Mouse (Mus musculus) stomach, embryonic 14.5 days (tissue): ENCODE data around the gene Ube3c. TPM values are rescaled to one million over a fixed set of nuclear protein-coding genes. Genes with fewer than 3 reads are reported as not detected.

Source experiments
- polyA plus RNA-seq: library from polyadenylated mRNA; unstranded; fragments of >200 nt; fragmentation: Nextera tagmentation; extraction: Ambion mirVana; gene quantifications from 2 replicates; pipeline ENCODE4 v1.2.1, GENCODE M21; 2014

Ube3c gene
- polyA plus RNA-seq, 1 experiment from 2014 or later = 22.4 TPM

Other genes with a start within 250 kb of the Ube3c start
- gene Lmbr1, start 190.9 kb upstream of the Ube3c start, polyA plus RNA-seq = 12.9 and 14.2 TPM in 2 replicates
- 19.0 and 23.4 TPM in 2 replicates for gene Nom1, start 134.6 kb upstream of the Ube3c start, polyA plus RNA-seq
- gene Mnx1, start 90.8 kb upstream of the Ube3c start, polyA plus RNA-seq = 3.0 and 4.8 TPM in 2 replicates
- 128 and 142 TPM in 2 replicates for gene Dnajb6, start 166.4 kb downstream of the Ube3c start, polyA plus RNA-seq
- not detected in 2 replicates for gene Gm5129, start 166.7 kb downstream of the Ube3c start, polyA plus RNA-seq